Mouse (Mus musculus) adrenal gland, postnatal 36 days (tissue): ENCODE results near the gene Pofut2. TPM values are rescaled to one million over a fixed set of nuclear protein-coding genes. Genes with fewer than 3 reads are reported as not detected.
A peak's percentile ranks its signal among the peaks of the same experiment; 100 is the strongest.
"Not testable (repeated sequence)": the region's sequence is repeated elsewhere in the genome, so short reads cannot be mapped to it uniquely, and the experiment has no call there.

Experiments
- DNase-seq, 2 experiments: peaks; one replicate each; pipeline ENCODE4 v3.0.0; 2021; ENCODE audit warnings: mixed read lengths in 1 of 2
- total RNA-seq, 2 experiments: library from RNA; stranded (reverse); gene quantifications; 2 replicates each; pipeline ENCODE4 v1.2.3; 2021

Pofut2 gene
- total RNA-seq, 2 experiments from 2014 or later = 69.1 to 108 TPM

- peak in 1 of 2 experiments; percentile 42 for DNase-seq
Measured at GRCm38 (mm10) chr10:77266281-77266680, 7.3 kb downstream of the Pofut2 start.

- no peak for DNase-seq
Measured at GRCm38 (mm10) chr10:77267027-77267426, 8.0 kb downstream of the Pofut2 start.

GRCm38 (mm10) chr10:77269129-77269528 is 10.1 kb downstream of the Pofut2 start:
- no peak for DNase-seq

GRCm38 (mm10) chr10:77272980-77273730 is 14.1 kb downstream of the Pofut2 start:
- no peak for DNase-seq

GRCm38 (mm10) chr10:77273798-77274197 is 14.8 kb downstream of the Pofut2 start:
- no peak for DNase-seq

GRCm38 (mm10) chr10:77282085-77282484 is 23.1 kb downstream of the Pofut2 start:
- DNase-seq = not testable (repeated sequence)

- DNase-seq = peak; percentile 73 to 81
Measured at GRCm38 (mm10) chr10:77282822-77283221, 23.8 kb downstream of the Pofut2 start.

- no peak for DNase-seq
Measured at GRCm38 (mm10) chr10:77284832-77285231, 25.8 kb downstream of the Pofut2 start.

- DNase-seq = no peak
Measured at GRCm38 (mm10) chr10:77287626-77288025, 28.6 kb downstream of the Pofut2 start.

GRCm38 (mm10) chr10:77288639-77289195 is 29.7 kb downstream of the Pofut2 start:
- no peak for DNase-seq

- DNase-seq = no peak
Measured at GRCm38 (mm10) chr10:77289559-77289958, 30.5 kb downstream of the Pofut2 start.

GRCm38 (mm10) chr10:77290624-77291366 is 31.8 kb downstream of the Pofut2 start:
- DNase-seq = no peak

- DNase-seq = no peak
Measured at GRCm38 (mm10) chr10:77294691-77295090, 35.7 kb downstream of the Pofut2 start.

GRCm38 (mm10) chr10:77298621-77299020 is 39.6 kb downstream of the Pofut2 start:
- DNase-seq = no peak

GRCm38 (mm10) chr10:77299194-77299593 is 40.2 kb downstream of the Pofut2 start:
- no peak for DNase-seq

- no peak for DNase-seq
Measured at GRCm38 (mm10) chr10:77300237-77300933, 41.4 kb downstream of the Pofut2 start.

GRCm38 (mm10) chr10:77300934-77301297 is 41.9 kb downstream of the Pofut2 start:
- no peak for DNase-seq

- DNase-seq = no peak
Measured at GRCm38 (mm10) chr10:77304362-77304761, 45.3 kb downstream of the Pofut2 start.

GRCm38 (mm10) chr10:77304840-77305533 is 46.0 kb downstream of the Pofut2 start:
- DNase-seq = no peak

GRCm38 (mm10) chr10:77305766-77306165 is 46.7 kb downstream of the Pofut2 start:
- no peak for DNase-seq

- DNase-seq = no peak
Measured at GRCm38 (mm10) chr10:77308978-77309377, 50.0 kb downstream of the Pofut2 start.

GRCm38 (mm10) chr10:77314711-77315266 is 55.8 kb downstream of the Pofut2 start:
- DNase-seq = no peak
